Comparison of ENCODE assay signal across 7 mouse cellular contexts in the genomic region with DNA sequence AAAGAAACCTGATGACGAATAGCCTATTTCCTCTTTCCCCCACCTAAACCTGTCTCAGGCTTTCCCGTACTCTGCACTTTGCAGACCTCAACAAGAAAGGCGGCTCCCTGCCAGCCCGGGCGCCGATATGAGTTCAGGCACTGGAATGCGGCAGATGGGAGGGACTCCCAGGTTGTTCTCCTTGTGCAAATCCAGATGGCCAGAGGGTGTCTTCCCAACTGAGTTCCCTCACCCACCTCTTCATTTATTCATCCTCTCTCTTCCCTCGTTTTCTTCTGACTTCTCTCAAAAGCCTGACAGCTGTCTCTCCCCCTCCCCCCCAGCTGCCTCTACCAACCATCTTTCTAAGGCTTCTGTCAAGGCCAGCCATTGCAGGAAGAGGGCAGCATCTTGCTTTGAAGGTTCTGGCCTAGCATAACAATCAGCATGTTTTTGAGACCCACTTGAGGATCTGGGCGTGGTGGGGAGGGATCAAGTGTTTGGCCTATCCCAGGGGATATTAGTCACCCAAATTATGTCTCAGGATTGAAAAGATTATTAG.
DNase-seq lines count a peak whose midpoint lies in the region; ATAC-seq and TF ChIP-seq lines count a peak whose summit lies in the region.

No protein-coding gene starts in this region.

- no peak for TF ChIP-seq EP300 in CH12.LX (IDR thresholded peaks at IDR 0.05; ENCODE audit: low read length)

- H3K4me2 ChIP-seq in CH12.LX (ENCODE audit: insufficient read depth, low read depth, poor library complexity, severe bottlenecking): no peak overlapping the region
- peak overlapping the region; percentile 8; the same call in 1 of the 2 replicates for H3K4me2 ChIP-seq in limb, embryonic 12.5 days

- H3K9me3 ChIP-seq in CH12.LX (replicated peaks; ENCODE audit: low read length): no peaks in the 10 kb centered on the region
- no peaks in the 10 kb centered on the region for H3K9me3 ChIP-seq in limb, embryonic 12.5 days

- no peak overlapping the region for H3K4me3 ChIP-seq in CH12.LX (replicated peaks in 1 of 3; ENCODE audit: low read depth in 2 of 3, low read length in 2 of 3, poor library complexity in 1 of 3)
- H3K4me3 ChIP-seq in limb, embryonic 12.5 days (replicated peaks): no peak overlapping the region

- TF ChIP-seq CTCF in CH12.LX (conservative IDR thresholded peaks at IDR 0.05 in 1 of 2, IDR thresholded peaks at IDR 0.05 in 1 of 2; ENCODE audit: low read depth in 2 of 2, low read length in 2 of 2): peak in 1 of 2 experiments; percentile 75; a peak in 2 of 4 replicates

- no peaks in the 10 kb centered on the region for H3K36me3 ChIP-seq in CH12.LX (replicated peaks in 1 of 2; ENCODE audit: control insufficient read depth in 1 of 2, insufficient read depth in 1 of 2, low read length in 1 of 2)
- no peaks in the 10 kb centered on the region for H3K36me3 ChIP-seq in limb, embryonic 12.5 days

- in situ Hi-C loops in CH12.LX (cut with MboI; ENCODE audit: low pct_ligation_motif_present, low pct_unique_long_range_greater_than_20kb, low sequenced_read_pairs): loop anchor here (10.0 kb wide), 1 partner anchor 162 kb away; no protein-coding TSS in a partner anchor

- no peaks in the 10 kb centered on the region for H3K27me3 ChIP-seq in CH12.LX (replicated peaks)
- no peaks in the 10 kb centered on the region for H3K27me3 ChIP-seq in limb, embryonic 12.5 days

- no peak overlapping the region for H3K9ac ChIP-seq in CH12.LX (ENCODE audit: insufficient read depth, low read depth)
- no peak overlapping the region for H3K9ac ChIP-seq in limb, embryonic 12.5 days (replicated peaks)

- dilution Hi-C loops in CH12.LX (cut with MboI; ENCODE audit: extremely low pct_ligation_motif_present, extremely low pct_unique_long_range_greater_than_20kb, low sequenced_read_pairs): no loop called here

- H3K79me2 ChIP-seq in CH12.LX (replicated peaks; ENCODE audit: control insufficient read depth, extremely low read depth, insufficient read depth, poor library complexity, severe bottlenecking): no peaks in the 10 kb centered on the region

- TF ChIP-seq POLR2A in CH12.LX (IDR thresholded peaks at IDR 0.05; ENCODE audit: low read depth, low read length): no peak

- peak; percentile 78 for TF ChIP-seq RAD21 in CH12.LX (IDR thresholded peaks at IDR 0.05; ENCODE audit: low read depth, low read length)

- peaks cover 0 to 9% of the 10 kb centered on the region in 2 experiments; a peak in 3 of 4 replicates for H3K4me1 ChIP-seq in CH12.LX (ENCODE audit: control insufficient read depth in 1 of 2, insufficient read depth in 2 of 2)
- peaks cover 30% of the 10 kb centered on the region for H3K4me1 ChIP-seq in limb, embryonic 12.5 days (replicated peaks)

- no peak overlapping the region for H3K27ac ChIP-seq in CH12.LX (ENCODE audit: insufficient read depth, low read depth)
- H3K27ac ChIP-seq in limb, embryonic 12.5 days: no peak overlapping the region

- WGBS in limb, embryonic 12.5 days: 10% methylated on average over 9 of the region's 9 CpGs

- peak; percentile 55; the same call in 1 of the 2 replicates for ATAC-seq in frontal cortex, adult (ENCODE audit: low TSS enrichment)
- no peak for ATAC-seq in limb, embryonic 12.5 days (ENCODE audit: insufficient number of reproducible peaks, insufficient read depth, low FRiP score, low TSS enrichment, low read depth)

- DNase-seq in CH12.LX (ENCODE audit: extremely low read depth) (peak; percentile 74), R1 (ENCODE audit: low read depth, low spot score) (peak; percentile 96)
- DNase-seq in kidney, adult 18-20 months: peak; percentile 47
- peak; percentile 39 for DNase-seq in naive thymus-derived CD4-positive, alpha-beta T cell, adult 2 months (ENCODE audit: low read depth)
- DNase-seq in B cell, adult 2 months: no peak

TF ChIP-seq in CH12.LX, 34 proteins besides CTCF, POLR2A, EP300 and RAD21:
- no peak for TF ChIP-seq NRF1 (IDR thresholded peaks at IDR 0.05; ENCODE audit: low read depth, low read length)
- 0 out of 2 replicates have a peak, but pooled peaks have one; percentile 36 for TF ChIP-seq MAZ (IDR thresholded peaks at IDR 0.05; ENCODE audit: low read depth, low read length)
- TF ChIP-seq ZC3H11A (IDR thresholded peaks at IDR 0.05; ENCODE audit: low read depth, low read length): peak; percentile 40; the same call in 1 of the 2 replicates
- TF ChIP-seq CHD2 (IDR thresholded peaks at IDR 0.05; ENCODE audit: low read length): peak; percentile 20; the same call in 1 of the 2 replicates
- peak; percentile 82 for TF ChIP-seq SMC3 (IDR thresholded peaks at IDR 0.05; ENCODE audit: low read depth, low read length)

Comparison
In these comparisons a context has a peak if more than half of its experiments do, and no peak if none do; other contexts are left out.
1. DNase-seq: peak in CH12.LX (single experiment), R1 (single experiment), kidney, adult 18-20 months (single experiment) and naive thymus-derived CD4-positive, alpha-beta T cell, adult 2 months (single experiment); none in B cell, adult 2 months (0 of 2).